Mouse (Mus musculus): ENCODE results near the gene Pdia3.
"Not testable (repeated sequence)": the region's sequence is repeated elsewhere in the genome, so short reads cannot be mapped to it uniquely, and the experiment has no call there.

The Pdia3 gene

DNA sequence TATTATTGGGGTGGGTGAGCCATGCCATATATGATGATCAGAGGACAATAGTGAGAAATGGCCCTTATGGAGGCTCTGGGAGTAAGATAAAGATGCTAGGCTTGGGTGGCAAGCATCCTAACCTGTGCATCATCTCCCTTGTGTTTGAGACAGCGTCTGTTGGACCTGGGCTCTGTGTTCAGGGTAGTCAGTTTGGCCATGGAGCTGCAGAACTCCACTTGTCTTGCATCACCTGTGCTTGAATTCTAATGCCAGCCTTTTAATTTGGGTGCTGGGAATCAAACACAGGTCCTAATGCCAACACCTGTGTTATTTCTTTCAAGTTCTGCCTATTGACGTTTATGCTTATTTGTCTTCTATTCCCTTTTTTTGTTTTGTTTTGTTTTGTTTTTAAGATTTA lies 61.7 kb downstream of the Pdia3 start:
- CTCF ChIA-PET = interaction anchor here (1.0 kb wide), 1 partner anchor 15 kb away, joined by 22 read pairs; no protein-coding TSS in a partner anchor

DNA sequence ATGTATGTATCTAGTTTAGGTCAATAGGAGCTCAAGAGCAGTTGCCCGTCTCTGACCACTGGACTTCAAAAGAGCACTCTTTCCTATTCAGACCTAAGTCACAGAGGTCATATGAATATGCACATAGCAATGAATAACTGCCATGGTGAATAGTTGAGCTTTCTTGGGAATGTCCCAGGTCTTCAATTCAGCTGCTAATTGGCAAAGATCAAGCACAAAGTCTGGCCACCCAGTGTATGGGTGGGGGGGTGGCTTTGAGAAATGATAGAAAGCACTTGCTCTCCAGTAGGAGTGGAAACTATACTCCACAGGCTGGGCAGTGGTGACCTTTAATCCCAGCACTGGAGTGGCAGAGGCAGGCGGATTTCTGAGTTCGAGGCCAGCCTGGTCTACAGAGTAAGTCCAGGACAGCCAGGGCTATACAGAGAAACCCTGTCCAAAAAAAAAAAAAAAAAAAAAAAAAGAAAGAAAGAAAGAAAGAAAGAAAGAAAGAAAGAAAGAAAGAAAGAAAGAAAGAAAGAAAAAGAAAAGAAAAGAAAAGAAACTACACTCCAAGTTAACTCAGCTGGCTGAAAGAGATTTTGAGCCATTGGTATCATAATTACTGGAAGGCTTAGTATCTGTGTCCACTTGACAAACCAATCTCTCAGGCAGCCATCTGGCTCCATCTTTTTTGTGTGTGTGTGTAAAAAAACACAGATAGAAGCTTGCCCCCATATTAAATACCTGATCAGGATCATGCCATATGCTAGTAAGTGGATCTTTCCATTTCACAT lies 64.1 kb downstream of the Pdia3 start:
- CTCF ChIA-PET = interaction anchor here (0.6 kb wide), 1 partner anchor 52 kb away, joined by 4 read pairs; no protein-coding TSS in a partner anchor

DNA sequence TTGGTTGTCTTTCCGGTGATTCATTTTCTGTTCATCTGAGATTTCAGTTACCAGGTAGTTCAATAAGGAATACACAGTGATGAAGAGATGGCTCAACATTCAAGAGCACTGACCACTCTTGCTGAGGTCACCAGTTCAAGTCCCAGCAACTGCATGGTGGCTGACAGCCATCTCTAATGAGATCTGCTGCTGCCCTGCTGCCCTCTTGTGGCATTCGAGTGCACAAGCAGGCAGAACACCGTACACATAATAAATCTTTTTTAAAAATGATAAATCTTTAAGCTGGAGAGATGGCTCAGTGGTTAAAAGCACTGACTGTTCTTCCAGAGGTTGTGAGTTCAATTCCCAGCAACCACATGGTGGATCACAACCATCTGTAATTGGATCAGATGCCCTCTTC lies 66.9 kb downstream of the Pdia3 start:
- CTCF ChIA-PET = no interaction called here

DNA sequence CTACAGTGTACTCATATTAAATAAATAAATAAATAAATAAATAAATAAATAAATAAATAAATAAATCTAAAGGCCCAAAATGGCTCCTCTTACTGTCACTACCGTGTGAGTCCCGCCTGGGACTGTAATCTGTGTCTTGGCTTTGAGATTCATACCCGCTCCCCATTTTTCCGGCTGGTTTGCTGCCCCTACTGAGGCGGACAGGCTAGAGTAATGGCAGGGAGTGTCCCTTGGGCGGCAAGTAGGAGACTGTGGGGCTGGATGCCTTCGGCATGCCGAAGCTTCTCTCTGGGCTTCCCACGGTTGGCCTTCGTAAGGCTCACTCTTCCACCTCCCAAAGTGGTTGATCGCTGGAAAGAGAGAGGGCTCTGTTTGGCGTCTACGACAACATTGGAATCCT lies 67.3 kb downstream of the Pdia3 start:
- CTCF ChIA-PET = not testable (repeated sequence)

GRCm38 (mm10) chr2:121483576-121483975 lies 70.0 kb downstream of the Pdia3 start:
- CTCF ChIA-PET = no interaction called here

DNA sequence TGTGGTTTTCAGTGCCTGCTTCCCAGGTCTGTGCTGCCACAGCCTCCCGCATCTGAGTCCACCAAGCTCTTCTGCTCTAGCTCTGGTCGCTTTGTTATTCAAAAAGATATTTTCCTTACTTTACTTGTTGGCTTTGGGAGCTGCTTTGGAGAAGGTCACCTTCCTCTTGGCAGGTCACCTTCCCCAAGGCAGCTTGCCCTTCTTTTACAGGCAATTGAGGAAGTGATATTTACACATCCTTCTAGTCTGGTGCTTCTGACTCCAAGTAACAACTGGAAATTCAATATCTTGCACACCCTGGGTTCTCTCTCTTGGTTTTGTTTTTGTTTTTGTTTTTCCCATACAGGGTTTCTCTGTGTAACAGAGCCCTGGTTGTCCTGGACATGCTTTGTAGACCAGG lies 70.8 kb downstream of the Pdia3 start:
- CTCF ChIA-PET = not testable (repeated sequence)
